Mouse (Mus musculus) fat pad, adult 2 months (tissue): Measurements from ENCODE around the gene Gnat1.

Experiments used
- DNase-seq: peaks from one replicate; pipeline ENCODE4 v3.0.0-alpha.2; 2011; ENCODE audit warnings: low read depth, low spot score; ENCODE audit errors: extremely low read depth

Gnat1 gene

GRCm38 (mm10) chr9:107676302-107676701, 3.2 kb downstream of the Gnat1 start:
- no peak for DNase-seq

DNA sequence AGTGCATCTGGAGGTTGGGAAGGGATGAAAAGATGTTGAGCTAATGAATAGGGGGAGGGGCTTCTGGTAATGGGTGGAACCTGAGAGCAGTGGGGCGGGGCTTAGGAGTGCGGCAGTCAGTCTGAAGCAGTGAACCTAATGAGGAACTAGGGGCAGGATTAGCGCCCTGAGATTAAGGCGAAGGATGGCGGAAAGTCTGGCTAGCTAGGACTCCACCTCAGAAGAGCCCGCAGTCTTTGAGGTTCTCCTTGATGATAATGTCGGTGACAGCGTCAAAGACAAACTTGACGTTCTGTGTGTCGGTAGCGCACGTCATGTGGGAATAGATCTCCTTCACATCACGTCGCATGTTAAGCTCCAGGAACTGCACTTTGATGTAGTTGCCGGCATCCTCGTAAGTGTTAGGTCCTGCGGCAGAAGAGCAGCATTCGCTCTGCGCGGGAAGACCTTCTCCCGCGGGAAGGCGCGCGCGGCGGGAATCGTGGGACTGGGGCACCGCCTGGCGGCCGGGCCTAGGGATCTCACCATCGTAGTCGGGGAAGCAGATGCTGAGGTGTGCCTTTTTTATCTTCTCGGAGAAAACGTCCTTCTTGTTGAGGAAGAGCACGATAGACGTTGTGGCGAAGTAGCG, 3.7 kb downstream of the Gnat1 start:
- DNase-seq = no peak

DNA sequence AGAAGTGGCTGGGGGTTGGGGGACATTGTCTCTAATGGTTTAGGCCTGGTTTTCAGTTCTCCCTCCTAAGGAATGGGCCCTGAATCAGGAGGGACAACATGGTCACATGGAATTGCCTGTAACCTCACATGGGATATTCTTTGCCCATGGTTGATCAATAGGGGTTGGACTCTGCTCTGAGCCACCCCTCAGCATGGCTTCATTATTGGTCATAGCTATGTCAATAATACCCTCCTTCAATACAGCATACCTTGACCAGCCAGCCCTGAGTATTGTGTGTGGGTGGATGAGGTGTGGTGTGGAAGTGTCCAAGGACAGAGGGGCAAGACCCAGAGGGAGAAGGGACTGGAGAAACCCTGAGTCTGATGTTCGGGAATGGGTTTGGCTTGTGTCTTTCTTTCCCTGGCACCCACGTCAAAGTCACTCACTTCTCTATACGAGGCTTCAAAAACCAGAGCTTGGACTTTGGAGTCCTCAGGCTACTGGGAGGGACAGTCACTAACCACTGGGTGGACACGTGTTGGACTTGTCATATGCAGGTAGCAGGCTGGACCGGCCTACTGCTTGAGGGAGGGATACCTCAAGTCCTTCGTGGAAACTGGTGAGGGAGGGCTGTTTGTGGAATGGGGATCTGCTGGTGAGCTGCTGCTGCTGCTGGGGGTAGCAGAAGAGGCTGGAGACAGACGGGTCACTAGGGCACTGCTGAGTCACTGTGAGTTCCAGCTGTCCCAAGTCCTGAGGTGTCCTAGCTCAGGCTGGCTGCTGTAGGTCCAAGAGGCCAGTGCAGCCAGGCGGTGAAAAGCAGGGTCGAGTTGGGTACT, 4.7 kb downstream of the Gnat1 start:
- DNase-seq = no peak

- DNase-seq = no peak
These were observed 9.3 kb downstream of the Gnat1 start for GRCm38 (mm10) chr9:107670259-107670658.

DNA sequence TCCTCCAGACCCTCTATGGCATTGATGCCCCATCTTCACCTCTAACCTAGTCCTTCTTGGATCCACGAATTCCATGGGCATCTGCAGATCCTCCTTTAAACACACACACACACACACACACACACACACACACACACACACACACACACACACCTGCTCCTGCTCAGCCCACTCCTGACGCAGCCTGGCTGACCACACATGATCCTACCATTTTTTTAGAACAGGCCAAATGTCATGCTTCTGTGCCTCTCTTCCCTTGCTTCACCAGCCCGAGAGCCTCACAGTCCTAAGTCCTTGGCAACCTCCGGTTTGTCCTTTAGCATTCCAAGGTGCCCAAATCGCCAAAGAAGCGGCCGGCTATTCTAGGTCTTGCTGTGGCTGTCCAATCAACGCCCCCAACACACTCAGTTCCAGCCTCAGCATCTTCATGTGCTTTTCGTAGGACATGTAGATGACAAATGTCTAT, 10.0 kb downstream of the Gnat1 start, which contains the start of gene Slc38a3:
Gene Slc38a3, minus strand, starts transcription at position 51 of the 466 bp plus-strand sequence.
- DNase-seq = no peak

DNA sequence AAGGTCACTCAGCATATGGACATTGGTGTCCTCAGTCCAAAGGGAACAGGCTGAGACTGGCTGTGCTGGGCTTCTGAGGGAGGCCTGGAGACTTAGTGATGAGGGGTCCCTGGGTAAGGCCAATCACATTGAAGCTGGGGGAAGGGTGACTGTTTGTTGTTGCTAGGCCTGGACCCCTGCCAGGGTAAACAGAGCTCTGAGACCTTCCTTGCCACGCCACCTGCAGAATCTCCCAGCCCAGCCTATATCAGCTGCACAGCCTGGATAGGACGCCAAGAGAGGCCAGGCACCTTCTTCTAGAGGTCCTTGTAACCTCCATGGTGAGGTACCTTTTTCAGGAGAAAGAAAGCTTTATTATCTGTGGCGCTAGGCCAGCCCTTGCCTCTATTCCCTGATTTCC, 10.6 kb downstream of the Gnat1 start:
- no peak for DNase-seq

DNA sequence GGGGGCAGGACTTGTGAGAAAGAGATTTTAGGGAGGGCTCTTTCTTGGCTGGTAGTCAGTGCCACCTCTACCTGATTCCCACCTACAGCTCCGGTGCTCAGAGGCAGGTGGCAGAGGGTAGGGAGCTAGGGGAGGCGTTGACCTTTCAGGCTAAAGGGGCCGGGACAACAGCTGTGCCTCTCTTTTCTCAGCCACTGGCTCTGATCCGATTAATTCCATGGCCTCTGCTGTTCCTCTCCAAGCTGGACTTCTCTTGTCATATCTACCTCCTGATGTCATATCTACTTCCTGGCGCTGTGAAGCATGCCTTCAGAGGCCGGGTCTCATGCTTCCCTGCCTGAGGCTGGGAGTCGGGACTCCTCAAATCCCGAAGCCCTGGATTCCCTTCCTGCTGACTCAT, 11.5 kb downstream of the Gnat1 start:
- DNase-seq = no peak

- DNase-seq = no peak
These were observed 12.3 kb downstream of the Gnat1 start for GRCm38 (mm10) chr9:107667219-107667618.

GRCm38 (mm10) chr9:107666751-107667205, 12.7 kb downstream of the Gnat1 start:
- DNase-seq = no peak

GRCm38 (mm10) chr9:107665308-107665707, 14.2 kb downstream of the Gnat1 start:
- no peak for DNase-seq

DNA sequence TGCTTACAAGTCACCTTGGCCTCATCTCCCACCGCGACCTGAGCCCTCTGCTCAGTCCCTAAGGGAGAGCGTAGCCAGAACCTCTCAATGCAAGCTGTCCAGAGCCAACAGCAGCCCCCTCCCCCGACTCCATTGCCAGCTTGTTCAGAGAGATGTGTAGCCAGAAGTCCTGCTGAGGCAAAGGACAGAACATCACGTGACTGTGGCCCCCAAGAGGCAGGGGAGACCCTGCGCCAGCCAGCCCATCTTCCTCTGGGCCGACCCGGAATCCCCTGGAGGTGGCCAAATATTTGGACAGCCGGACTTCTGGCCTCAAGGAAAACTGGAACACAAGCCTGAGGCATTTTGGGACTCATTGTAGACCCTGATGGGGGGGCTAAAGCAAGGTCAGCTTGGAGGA, 16.0 kb downstream of the Gnat1 start:
- no peak for DNase-seq

DNA sequence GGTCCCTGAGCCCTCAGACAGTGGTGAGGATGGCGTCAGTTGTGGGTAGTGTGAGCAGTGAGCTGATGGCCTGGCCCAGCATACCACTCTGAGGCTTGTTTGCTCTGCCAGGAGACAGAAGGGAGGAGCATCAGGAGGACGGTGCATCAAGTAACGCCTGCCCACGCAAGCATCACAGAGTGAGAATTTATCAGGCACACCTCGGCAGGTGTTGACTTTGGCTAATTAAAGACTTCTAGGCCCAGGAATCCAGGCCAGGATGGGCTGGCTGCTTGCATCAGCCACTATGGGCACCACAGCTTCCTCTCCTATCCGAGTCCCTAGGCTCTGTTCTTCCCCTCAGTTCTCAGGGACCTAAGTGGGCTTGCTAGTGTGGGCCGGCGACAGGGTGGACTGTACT, 17.2 kb downstream of the Gnat1 start:
- no peak for DNase-seq

GRCm38 (mm10) chr9:107660777-107661176, 18.7 kb downstream of the Gnat1 start:
- DNase-seq = no peak

DNA sequence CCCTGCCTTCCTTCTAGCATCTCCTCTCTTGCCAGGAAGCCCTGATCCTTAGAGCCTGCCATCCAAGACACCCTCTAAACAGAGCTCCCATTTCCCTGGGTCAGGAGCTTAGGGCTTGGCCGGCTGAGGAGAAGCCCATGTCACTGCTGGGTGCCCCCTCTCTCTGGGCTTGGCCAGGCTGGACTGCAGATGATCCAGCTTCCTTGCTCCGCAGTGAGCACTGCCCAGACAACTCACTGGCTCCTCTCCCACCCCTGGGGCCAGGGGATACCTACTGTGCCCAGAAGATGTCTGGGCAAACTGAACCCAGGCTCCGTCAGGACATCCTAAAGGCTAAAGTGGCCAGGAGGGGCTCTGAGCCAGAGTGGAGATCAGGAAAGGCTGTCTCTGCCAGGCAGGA, 19.6 kb downstream of the Gnat1 start:
- no peak for DNase-seq

GRCm38 (mm10) chr9:107659551-107659950, 20.0 kb downstream of the Gnat1 start:
- DNase-seq = no peak

- no peak for DNase-seq
These were observed 21.4 kb downstream of the Gnat1 start for GRCm38 (mm10) chr9:107658096-107658495.

- no peak for DNase-seq
These were observed 22.4 kb downstream of the Gnat1 start for GRCm38 (mm10) chr9:107657144-107657543.

DNA sequence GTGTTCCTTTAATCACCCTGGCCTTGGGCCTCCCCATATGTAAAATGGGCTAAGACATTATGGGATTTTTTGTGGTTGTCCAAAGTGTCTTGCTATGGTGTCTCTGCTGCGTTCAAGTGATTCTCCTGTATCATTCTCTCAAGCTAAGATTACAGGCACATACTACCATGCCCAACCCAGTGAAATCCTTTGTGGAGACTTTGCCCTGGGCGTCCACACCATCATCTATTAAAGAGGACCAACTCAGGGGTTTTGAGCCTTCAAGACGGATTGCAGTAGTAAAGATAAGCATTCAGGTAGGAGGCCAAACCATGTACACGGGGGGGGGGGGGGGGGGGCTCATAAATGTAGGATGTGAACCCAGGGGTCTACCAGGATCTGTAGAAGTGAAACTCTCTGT, 24.9 kb downstream of the Gnat1 start:
- no peak for DNase-seq

GRCm38 (mm10) chr9:107653474-107653873, 26.0 kb downstream of the Gnat1 start:
- DNase-seq = no peak

- DNase-seq = no peak
These were observed 28.6 kb downstream of the Gnat1 start for GRCm38 (mm10) chr9:107650708-107651481.

GRCm38 (mm10) chr9:107650225-107650624, 29.3 kb downstream of the Gnat1 start:
- DNase-seq = no peak
